In genomic region chr2:17181597-17181996, GRCm38 (mm10) we compare ENCODE assay signal across 26 mouse cellular contexts.
DNase-seq lines count a peak whose midpoint lies in the region; TF ChIP-seq lines count a peak whose summit lies in the region.
"Had no signal": no experiment of that assay in that cellular context is flagged by ENCODE, and none has a peak within 500 bp of the region (broad histone marks: within the 10 kb centered on the region; RNA-seq: fewer than 3 reads in every experiment).

No protein-coding gene starts in this region.

- no peak overlapping the region for H3K4me3 ChIP-seq in heart, adult 2 months
- no peak overlapping the region for H3K4me3 ChIP-seq in left cerebral cortex, adult 2 months
- H3K4me3 ChIP-seq in CH12.LX (replicated peaks in 1 of 3; ENCODE audit: low read depth in 2 of 3, low read length in 2 of 3, poor library complexity in 1 of 3) (no peak overlapping the region), MEL (ENCODE audit: control insufficient read depth in 1 of 2, insufficient read depth in 1 of 2, low read depth in 2 of 2, low read length in 2 of 2) (no peak overlapping the region)
- H3K4me3 ChIP-seq in forebrain, embryonic 10.5 days: no peak overlapping the region
- H3K4me3 ChIP-seq: erythroblast, embryonic 14.5 days; forebrain, embryonic 13.5 days; heart, embryonic 12.5 days; hindbrain, embryonic 13.5 days; liver, embryonic 15.5 days; stomach, embryonic 15.5 days had no signal

- no peaks in the 10 kb centered on the region for H3K36me3 ChIP-seq in heart, adult 2 months (ENCODE audit: control insufficient read depth, insufficient read depth, low read length)
- H3K36me3 ChIP-seq in CH12.LX (replicated peaks in 1 of 2; ENCODE audit: control insufficient read depth in 1 of 2, insufficient read depth in 1 of 2, low read length in 1 of 2) (no peaks in the 10 kb centered on the region), MEL (ENCODE audit: control insufficient read depth in 1 of 2, insufficient read depth in 2 of 2, low read length in 2 of 2) (no peaks in the 10 kb centered on the region)
- no peaks in the 10 kb centered on the region for H3K36me3 ChIP-seq in forebrain, embryonic 10.5 days (replicated peaks)
- H3K36me3 ChIP-seq: G1E; heart, embryonic 12.5 days; hindbrain, embryonic 13.5 days; liver, embryonic 15.5 days; stomach, embryonic 15.5 days had no signal

- no peaks in the 10 kb centered on the region for H3K9me3 ChIP-seq in CH12.LX (replicated peaks; ENCODE audit: low read length)
- H3K9me3 ChIP-seq in MEL (replicated peaks; ENCODE audit: insufficient read depth, low read length): no peaks in the 10 kb centered on the region
- H3K9me3 ChIP-seq in forebrain, embryonic 10.5 days: no peaks in the 10 kb centered on the region
- H3K9me3 ChIP-seq: forebrain, embryonic 13.5 days; G1E; heart, embryonic 12.5 days; hindbrain, embryonic 13.5 days; liver, embryonic 15.5 days; stomach, embryonic 15.5 days had no signal

- 92% methylated on average over 2 of the region's 2 CpGs for WGBS in heart, adult 2 months
- WGBS in forebrain, embryonic 10.5 days: 86% methylated on average over 2 of the region's 2 CpGs

- in situ Hi-C loops in CH12.LX (cut with MboI; ENCODE audit: low pct_ligation_motif_present, low pct_unique_long_range_greater_than_20kb, low sequenced_read_pairs): no loop called here

- TF ChIP-seq RAD21 in CH12.LX (IDR thresholded peaks at IDR 0.05; ENCODE audit: low read depth, low read length): peak; percentile 25
- no peak for TF ChIP-seq RAD21 in MEL (IDR thresholded peaks at IDR 0.05; ENCODE audit: low read depth, low read length)

- intact Hi-C loops in heart, adult 2 months (cut with DNase I): no loop called here
- intact Hi-C loops in left cerebral cortex, adult 2 months (cut with DNase I): no loop called here

- H3K27ac ChIP-seq in heart, adult 2 months: no peak overlapping the region
- no peak overlapping the region for H3K27ac ChIP-seq in left cerebral cortex, adult 2 months
- no peak overlapping the region for H3K27ac ChIP-seq in CH12.LX (ENCODE audit: insufficient read depth, low read depth)
- no peak overlapping the region for H3K27ac ChIP-seq in MEL (ENCODE audit: control insufficient read depth, low read depth, low read length)
- H3K27ac ChIP-seq in forebrain, embryonic 10.5 days: no peak overlapping the region
- H3K27ac ChIP-seq: forebrain, embryonic 13.5 days; hindbrain, embryonic 13.5 days; liver, embryonic 15.5 days; stomach, embryonic 15.5 days had no signal

- no peak overlapping the region for H3K4me2 ChIP-seq in CH12.LX (ENCODE audit: insufficient read depth, low read depth, poor library complexity, severe bottlenecking)
- H3K4me2 ChIP-seq: forebrain, embryonic 13.5 days; heart, embryonic 12.5 days; hindbrain, embryonic 13.5 days; liver, embryonic 15.5 days; stomach, embryonic 15.5 days had no signal

- H3K79me2 ChIP-seq in heart, adult 2 months (replicated peaks; ENCODE audit: control insufficient read depth, insufficient read depth, low read length): no peaks in the 10 kb centered on the region
- H3K79me2 ChIP-seq in CH12.LX (replicated peaks; ENCODE audit: control insufficient read depth, extremely low read depth, insufficient read depth, poor library complexity, severe bottlenecking) (no peaks in the 10 kb centered on the region), MEL (ENCODE audit: control insufficient read depth, insufficient read depth, low read length, poor library complexity) (no peaks in the 10 kb centered on the region)

- no peak for TF ChIP-seq POLR2A in heart, adult 2 months (IDR thresholded peaks at IDR 0.05; ENCODE audit: insufficient read depth, low read depth, low read length)
- no peak for TF ChIP-seq POLR2A in CH12.LX (IDR thresholded peaks at IDR 0.05; ENCODE audit: low read depth, low read length)
- no peak for TF ChIP-seq POLR2A in MEL (IDR thresholded peaks at IDR 0.05; ENCODE audit: control insufficient read depth in 1 of 2, insufficient read depth in 1 of 2, low read depth in 1 of 2, low read length in 2 of 2, poor library complexity in 1 of 2)

- no peaks in the 10 kb centered on the region for H3K4me1 ChIP-seq in heart, adult 2 months (ENCODE audit: control insufficient read depth, insufficient read depth, low read length)
- H3K4me1 ChIP-seq in CH12.LX (ENCODE audit: control insufficient read depth in 1 of 2, insufficient read depth in 2 of 2) (no peaks in the 10 kb centered on the region), MEL (ENCODE audit: control insufficient read depth in 1 of 2, insufficient read depth in 2 of 2, low read length in 2 of 2) (no peaks in the 10 kb centered on the region)
- H3K4me1 ChIP-seq in forebrain, embryonic 10.5 days: no peaks in the 10 kb centered on the region
- H3K4me1 ChIP-seq: forebrain, embryonic 13.5 days; heart, embryonic 12.5 days; hindbrain, embryonic 13.5 days; liver, embryonic 15.5 days; stomach, embryonic 15.5 days had no signal

- no peak for TF ChIP-seq EP300 in heart, adult 2 months (IDR thresholded peaks at IDR 0.05; ENCODE audit: insufficient read depth, low read depth, low read length)
- TF ChIP-seq EP300 in CH12.LX (IDR thresholded peaks at IDR 0.05; ENCODE audit: low read length): no peak
- TF ChIP-seq EP300 in MEL (IDR thresholded peaks at IDR 0.05; ENCODE audit: low read depth in 1 of 2, low read length in 2 of 2): no peak

- no peak overlapping the region for H3K9ac ChIP-seq in heart, adult 2 months (ENCODE audit: low read depth, low read length)
- H3K9ac ChIP-seq in CH12.LX (ENCODE audit: insufficient read depth, low read depth) (no peak overlapping the region), MEL (ENCODE audit: control insufficient read depth, low read depth, low read length, poor library complexity, severe bottlenecking) (no peak overlapping the region)
- H3K9ac ChIP-seq: forebrain, embryonic 13.5 days; heart, embryonic 12.5 days; hindbrain, embryonic 13.5 days; liver, embryonic 15.5 days; stomach, embryonic 15.5 days had no signal

- dilution Hi-C loops in CH12.LX (cut with MboI; ENCODE audit: extremely low pct_ligation_motif_present, extremely low pct_unique_long_range_greater_than_20kb, low sequenced_read_pairs): no loop called here

- no peaks in the 10 kb centered on the region for H3K27me3 ChIP-seq in heart, adult 2 months (ENCODE audit: control insufficient read depth, insufficient read depth, low read length)
- H3K27me3 ChIP-seq in CH12.LX (replicated peaks): no peaks in the 10 kb centered on the region
- H3K27me3 ChIP-seq in MEL (ENCODE audit: control insufficient read depth in 1 of 2, insufficient read depth in 2 of 2, low read length in 2 of 2): no peaks in the 10 kb centered on the region; a peak in 1 of 4 replicates
- no peaks in the 10 kb centered on the region for H3K27me3 ChIP-seq in forebrain, embryonic 10.5 days (ENCODE audit: poor library complexity, severe bottlenecking)
- H3K27me3 ChIP-seq: forebrain, embryonic 13.5 days; heart, embryonic 12.5 days; hindbrain, embryonic 13.5 days; liver, embryonic 15.5 days; stomach, embryonic 15.5 days had no signal

- peak; percentile 39 for TF ChIP-seq CTCF in heart, adult 2 months (IDR thresholded peaks at IDR 0.05)
- peak; percentile 25 for TF ChIP-seq CTCF in left cerebral cortex, adult 2 months (IDR thresholded peaks at IDR 0.05)
- peak in 1 of 2 experiments; percentile 52; a peak in 2 of 4 replicates for TF ChIP-seq CTCF in CH12.LX (conservative IDR thresholded peaks at IDR 0.05 in 1 of 2, IDR thresholded peaks at IDR 0.05 in 1 of 2; ENCODE audit: low read depth in 2 of 2, low read length in 2 of 2)
- peak in 1 of 3 experiments; percentile 2; a peak in 1 of 6 replicates for TF ChIP-seq CTCF in MEL (IDR thresholded peaks at IDR 0.05 in 2 of 3, conservative IDR thresholded peaks at IDR 0.05 in 1 of 3; ENCODE audit: control insufficient read depth in 1 of 3, insufficient read depth in 1 of 3, low read depth in 2 of 3, low read length in 3 of 3, poor library complexity in 1 of 3, severe bottlenecking in 1 of 3)

- DNase-seq in heart, adult 2 months: no peak
- no peak for DNase-seq in heart, adult 11 months
- DNase-seq in left cerebral cortex, adult 2 months (ENCODE audit: extremely low spot score in 1 of 2, low spot score in 2 of 2): no peak
- DNase-seq in left cerebral cortex, adult 8-10 months (ENCODE audit: low spot score in 2 of 2): no peak
- DNase-seq in CH12.LX (ENCODE audit: extremely low read depth): peak; percentile 3
- DNase-seq in MEL (ENCODE audit: low read depth, low spot score): no peak
- no peak for DNase-seq in Muller cell, postnatal 12 days (ENCODE audit: inconsistent ontology term)
- DNase-seq in forebrain, embryonic 10.5 days (ENCODE audit: extremely low spot score, low spot score): no peak
- DNase-seq: adrenal gland, postnatal 25 days; cerebellum, adult 18-20 months; gastrocnemius, postnatal 14 days; heart, postnatal 4 days; kidney, adult 8-10 months; kidney, postnatal 14 days; layer of hippocampus, postnatal 36 days; lung, postnatal 10 days; midbrain, embryonic 14.5 days; right cerebral cortex, postnatal 25 days; thymus, postnatal 14 days had no signal

TF ChIP-seq in CH12.LX, 34 proteins besides CTCF, POLR2A, EP300 and RAD21:
- TF ChIP-seq JUND (conservative IDR thresholded peaks at IDR 0.05; ENCODE audit: low read depth, low read length): no peak
- no peak for TF ChIP-seq ZC3H11A (IDR thresholded peaks at IDR 0.05; ENCODE audit: low read depth, low read length)
- TF ChIP-seq KAT2A (IDR thresholded peaks at IDR 0.05; ENCODE audit: insufficient replicate concordance, low read length): no peak
- TF ChIP-seq USF2 (conservative IDR thresholded peaks at IDR 0.05; ENCODE audit: low read depth, low read length): no peak
- TF ChIP-seq ELF1 (IDR thresholded peaks at IDR 0.05; ENCODE audit: low read depth, low read length): no peak
- peak; percentile 42 for TF ChIP-seq SMC3 (IDR thresholded peaks at IDR 0.05; ENCODE audit: low read depth, low read length)
- TF ChIP-seq MYC (IDR thresholded peaks at IDR 0.05; ENCODE audit: low read depth, low read length): no peak
- TF ChIP-seq CHD1 (IDR thresholded peaks at IDR 0.05; ENCODE audit: low read depth, low read length): no peak
TF ChIP-seq in CH12.LX: peak in this region for 1.

TF ChIP-seq in MEL, 35 proteins besides CTCF, POLR2A, EP300 and RAD21:
- TF ChIP-seq SMC3 (IDR thresholded peaks at IDR 0.05; ENCODE audit: low read depth, low read length): 0 out of 2 replicates have a peak, but pooled peaks have one; percentile 11
- TF ChIP-seq NRF1 (IDR thresholded peaks at IDR 0.05; ENCODE audit: insufficient read depth, low read depth, low read length, poor library complexity, severe bottlenecking): no peak
